Mouse (Mus musculus) right cerebral cortex, postnatal 10 days (tissue): Measurements from ENCODE around the gene Dpm3.
A peak's percentile ranks its signal among the peaks of the same experiment; 100 is the strongest.

Experiments
- DNase-seq, 2 experiments: peaks; one replicate each; pipeline ENCODE4 v3.0.0; 2021; ENCODE audit warnings: low spot score in 2 of 2

Gene Dpm3

GRCm38 (mm10) chr3:89231772-89232275 is 27.3 kb upstream of the Dpm3 start:
- peak in 1 of 2 experiments; percentile 61 for DNase-seq

DNA sequence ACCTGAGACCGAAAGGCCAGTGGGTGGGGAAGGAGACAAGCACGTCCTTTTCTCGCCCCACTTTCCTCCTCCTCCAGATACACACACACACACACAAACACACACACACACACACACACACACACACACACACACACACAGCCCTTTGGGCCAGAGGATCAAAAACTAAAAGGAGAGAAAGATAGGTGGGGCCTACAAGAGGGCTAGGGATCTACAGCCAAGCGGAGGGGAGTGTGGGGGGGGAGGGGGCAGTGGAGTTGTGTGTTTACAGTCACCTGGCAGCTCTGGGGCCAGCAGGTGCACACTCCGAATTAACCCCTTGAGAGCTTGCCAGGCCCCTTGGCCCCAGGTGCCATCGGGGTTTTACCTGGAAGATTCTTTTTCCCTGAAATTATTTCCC is 26.5 kb upstream of the Dpm3 start:
- no peak for DNase-seq

DNA sequence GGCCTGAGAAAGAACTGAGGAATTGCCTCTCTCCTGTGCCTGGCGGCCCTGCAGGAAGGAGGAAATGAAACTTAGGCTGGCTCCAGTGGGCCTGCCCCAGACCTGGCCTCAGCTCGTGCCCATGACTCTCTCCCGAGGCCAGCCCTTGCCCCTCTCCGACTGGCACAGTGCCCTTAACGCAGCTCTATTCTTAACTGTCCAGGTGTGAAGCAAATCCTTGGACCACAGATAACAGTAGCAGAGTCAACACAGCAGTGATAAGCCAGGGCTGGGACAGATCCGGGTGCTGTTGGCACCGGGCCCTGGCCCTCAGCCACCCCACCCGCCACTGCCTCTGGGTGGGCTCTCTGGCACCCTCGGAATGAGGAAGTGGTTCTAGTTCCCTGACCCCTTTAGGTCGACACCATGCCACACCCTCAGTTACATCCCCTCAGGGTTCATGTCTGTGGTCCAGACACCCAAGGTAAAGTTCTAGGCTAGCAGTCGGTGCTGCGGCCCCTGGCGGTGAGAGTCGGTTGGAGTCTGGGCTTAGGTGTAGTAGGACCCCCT is 25.5 kb upstream of the Dpm3 start:
- no peak for DNase-seq

DNA sequence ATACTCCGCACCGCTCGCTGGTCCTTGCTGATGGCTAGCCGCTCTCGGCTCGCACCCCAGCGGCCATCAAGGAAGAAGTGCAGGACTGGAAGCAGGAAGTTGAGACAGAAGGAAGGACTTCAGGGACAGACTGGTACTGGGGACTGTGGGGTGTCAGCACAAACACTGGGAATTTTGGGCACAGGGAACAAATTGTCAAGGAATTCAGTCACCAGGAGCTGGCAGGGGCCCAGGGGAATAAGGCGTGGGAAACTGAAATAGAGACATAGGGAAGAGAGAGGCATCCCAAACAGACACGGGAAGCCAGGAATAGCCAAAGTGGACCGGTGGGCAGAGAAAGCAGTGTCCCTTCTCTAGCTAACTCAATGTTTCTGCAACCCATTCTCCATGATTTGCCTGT is 22.6 kb upstream of the Dpm3 start:
- no peak for DNase-seq

GRCm38 (mm10) chr3:89237682-89238081 is 21.5 kb upstream of the Dpm3 start:
- no peak for DNase-seq

- DNase-seq = peak in 1 of 2 experiments; percentile 25
Measured at GRCm38 (mm10) chr3:89238494-89238893, 20.7 kb upstream of the Dpm3 start.

DNA sequence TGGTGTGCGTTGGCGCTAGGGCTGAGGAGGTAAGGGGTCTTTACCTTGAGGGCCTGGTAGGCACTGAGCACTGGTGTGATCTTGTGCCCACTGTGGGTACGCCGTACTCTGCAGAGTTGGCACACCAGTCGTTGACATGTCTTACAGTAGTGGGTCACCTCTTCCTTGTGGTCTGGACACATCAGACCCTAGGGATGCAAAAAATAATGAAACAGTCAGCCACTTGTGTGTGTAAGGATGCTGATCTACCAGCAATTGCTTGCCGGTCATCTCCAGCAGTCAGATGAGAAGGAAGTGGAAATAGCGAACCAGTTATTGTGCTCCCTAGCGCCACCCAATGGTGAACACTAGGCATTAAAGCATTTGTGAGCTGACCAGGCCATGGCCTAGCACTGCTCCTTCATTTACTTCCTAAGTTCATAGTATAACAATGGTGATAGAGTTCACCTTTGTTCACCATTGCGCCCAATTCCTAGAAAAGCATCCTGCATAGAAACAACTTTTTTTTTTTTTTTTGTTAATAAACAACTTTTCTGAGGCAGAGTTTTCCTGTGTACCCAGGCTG is 16.7 kb upstream of the Dpm3 start:
- peak; percentile 70 to 74 for DNase-seq

GRCm38 (mm10) chr3:89243609-89244008 is 15.5 kb upstream of the Dpm3 start:
- peak in 1 of 2 experiments; percentile 74 for DNase-seq

DNA sequence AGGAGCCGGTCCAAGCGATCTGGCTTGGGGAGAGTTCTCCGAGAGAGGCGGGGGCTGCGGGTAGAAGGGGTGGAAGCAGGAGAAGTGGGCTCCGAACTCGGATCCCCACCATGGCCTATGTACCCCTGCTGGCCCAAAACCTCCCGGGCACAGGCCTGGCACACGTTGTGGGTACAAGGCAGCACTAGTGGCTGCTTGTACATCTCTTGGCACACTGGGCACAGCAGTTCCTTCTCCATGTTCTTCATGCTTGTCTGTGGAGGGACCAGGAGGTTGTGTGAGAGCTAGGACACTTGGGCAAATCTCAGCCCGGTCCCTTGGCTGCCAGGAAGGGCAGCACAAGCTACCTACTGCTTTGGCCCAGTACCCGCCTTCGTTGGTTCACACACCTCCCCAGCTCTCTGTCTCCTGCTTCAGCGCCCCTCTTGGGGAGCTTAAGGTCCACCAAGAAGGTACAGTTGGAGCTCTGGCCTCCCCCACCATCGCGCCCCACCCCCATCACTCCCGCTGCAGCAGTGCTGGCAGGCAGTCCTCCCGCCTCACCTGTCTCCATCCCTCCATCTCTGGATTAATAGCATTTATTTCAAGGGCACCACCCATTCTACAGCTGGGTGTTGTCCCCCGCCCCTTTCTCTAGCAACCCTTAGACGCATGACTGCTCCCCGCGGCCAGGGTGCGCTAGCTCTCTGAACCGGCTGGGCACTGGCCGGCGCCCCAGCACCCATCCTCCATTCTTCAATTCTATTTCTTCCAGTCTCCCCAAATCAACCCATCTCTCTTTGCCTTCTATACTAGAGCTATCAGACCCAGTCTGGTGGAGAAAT is 14.8 kb upstream of the Dpm3 start:
- peak in 1 of 2 experiments; percentile 68 for DNase-seq

GRCm38 (mm10) chr3:89244982-89245687 is 14.0 kb upstream of the Dpm3 start:
- DNase-seq = peak; percentile 92

DNA sequence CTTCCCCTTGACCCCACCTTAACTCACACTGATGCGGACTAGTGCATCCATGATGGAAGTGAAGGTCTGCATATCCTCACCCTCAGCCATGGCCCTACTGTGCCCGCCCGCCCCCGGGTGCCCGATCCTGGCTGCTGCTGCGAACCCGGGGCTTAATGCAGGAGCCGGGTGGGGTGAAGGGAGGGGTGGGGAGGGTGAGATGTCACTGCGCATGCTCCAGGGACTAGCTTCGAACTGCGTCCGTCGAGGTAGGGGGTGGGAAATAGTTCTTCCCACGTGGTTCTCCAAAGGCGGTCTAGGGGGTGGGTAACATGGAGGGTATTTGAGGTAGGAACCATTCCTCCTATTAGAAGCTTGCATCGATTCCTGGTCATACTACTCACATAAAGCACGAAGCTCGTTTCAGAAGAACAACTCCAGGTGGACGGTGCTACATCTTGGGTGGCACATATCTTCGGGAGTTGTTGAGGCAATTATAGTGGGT is 13.4 kb upstream of the Dpm3 start, which contains the start of gene Krtcap2:
Gene Krtcap2, plus strand, starts transcription at position 279 of the 484 bp plus-strand sequence.
- peak; percentile 91 to 92 for DNase-seq

GRCm38 (mm10) chr3:89246261-89247100 is 12.7 kb upstream of the Dpm3 start, which contains the start of gene Trim46:
Trim46 (minus strand) TSS chr3:89246309.
- DNase-seq = peak; percentile 95

DNA sequence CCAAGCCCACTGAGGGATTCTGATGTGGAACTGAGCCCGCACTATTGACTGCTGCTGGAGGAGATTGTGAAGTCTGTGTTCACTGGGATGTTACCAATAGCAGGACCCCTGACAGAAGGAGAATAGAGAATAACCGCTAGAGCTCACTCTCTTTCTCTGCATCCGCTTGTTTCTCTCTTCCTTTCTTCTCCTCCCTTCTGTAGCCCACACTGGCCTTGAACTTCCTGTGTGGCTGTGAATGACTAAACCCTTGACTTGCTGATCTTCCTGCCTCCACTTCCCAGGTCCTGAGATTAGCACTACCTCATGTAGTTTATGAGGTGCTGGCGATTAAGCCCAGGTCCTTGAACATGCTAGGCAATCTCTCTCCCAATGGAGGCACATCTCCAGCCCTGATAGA is 11.7 kb upstream of the Dpm3 start:
- no peak for DNase-seq

DNA sequence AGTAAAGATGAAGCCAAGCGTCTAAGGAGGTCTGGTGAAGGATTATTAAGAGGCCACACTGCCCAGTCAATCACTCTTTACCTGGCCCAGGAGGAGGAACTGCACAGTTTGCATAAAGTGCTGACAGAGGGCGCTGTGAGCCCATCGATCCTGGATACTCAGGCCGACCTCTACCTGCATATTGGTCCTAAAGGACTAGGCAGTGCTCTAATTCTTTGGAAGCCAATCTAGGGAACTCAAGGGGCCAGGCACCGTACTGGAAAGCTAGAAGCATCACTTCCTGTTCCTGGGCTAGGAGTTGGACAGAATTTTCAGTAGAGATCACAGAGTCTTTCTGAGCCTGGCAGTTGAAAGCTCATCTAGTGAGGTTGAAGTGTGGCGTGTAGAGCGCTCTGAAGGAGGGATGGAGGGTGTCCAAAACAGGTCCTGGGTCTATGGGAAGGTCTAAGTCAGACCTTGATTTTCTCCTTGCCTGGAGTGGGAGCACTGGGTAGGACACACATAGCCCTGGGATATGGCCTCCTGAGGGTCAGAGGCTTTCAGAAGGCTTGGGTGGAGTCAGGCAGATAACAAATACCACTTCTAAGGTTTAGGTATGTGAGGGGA is 8.6 kb upstream of the Dpm3 start:
- DNase-seq = peak in 1 of 2 experiments; percentile 62

DNA sequence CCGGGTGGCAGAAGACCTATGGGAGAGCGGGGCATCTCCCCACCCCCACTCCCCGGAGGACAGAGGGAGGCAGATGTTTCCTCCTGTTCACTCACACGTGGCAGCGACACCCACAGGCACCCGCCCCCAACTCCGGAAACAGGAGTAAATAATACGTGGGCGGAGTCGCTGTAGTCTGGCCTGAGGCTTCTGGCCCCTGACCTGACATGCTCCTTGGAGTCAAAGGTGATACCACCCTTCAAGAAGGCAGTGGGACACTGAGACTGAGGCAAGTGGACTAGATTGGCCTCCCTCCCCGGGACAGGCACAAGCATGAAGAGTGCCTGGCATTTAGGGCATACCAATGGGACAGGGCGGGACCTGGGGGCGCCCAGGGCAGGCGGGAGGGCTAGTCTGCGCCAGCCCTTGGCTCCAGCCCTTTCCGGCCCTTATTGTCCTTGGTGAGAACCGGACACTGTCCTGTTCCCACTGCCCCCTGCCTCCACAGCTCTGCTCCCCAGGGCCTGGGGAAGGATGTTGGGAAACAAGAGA is 7.7 kb upstream of the Dpm3 start:
- peak; percentile 38 to 49 for DNase-seq

DNA sequence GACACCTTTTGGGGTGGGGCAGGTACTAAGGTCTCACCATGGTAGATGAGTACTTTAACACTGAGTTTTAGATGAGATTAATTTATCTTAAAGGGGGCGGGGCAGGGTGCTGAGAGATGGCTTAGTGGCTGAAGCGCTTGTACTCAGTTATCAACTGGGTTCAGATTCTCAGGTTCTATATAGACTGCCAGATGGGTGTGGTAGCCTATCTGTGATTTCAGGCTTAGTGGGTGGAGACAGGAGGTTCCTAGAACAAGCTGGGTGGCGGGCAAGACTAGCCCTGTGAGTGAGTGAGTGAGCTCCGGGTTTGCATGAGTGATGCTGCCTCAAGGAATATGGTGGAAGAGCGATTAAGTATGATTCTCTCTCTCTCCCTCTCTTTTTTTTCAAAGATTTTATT is 4.2 kb upstream of the Dpm3 start:
- no peak for DNase-seq

DNA sequence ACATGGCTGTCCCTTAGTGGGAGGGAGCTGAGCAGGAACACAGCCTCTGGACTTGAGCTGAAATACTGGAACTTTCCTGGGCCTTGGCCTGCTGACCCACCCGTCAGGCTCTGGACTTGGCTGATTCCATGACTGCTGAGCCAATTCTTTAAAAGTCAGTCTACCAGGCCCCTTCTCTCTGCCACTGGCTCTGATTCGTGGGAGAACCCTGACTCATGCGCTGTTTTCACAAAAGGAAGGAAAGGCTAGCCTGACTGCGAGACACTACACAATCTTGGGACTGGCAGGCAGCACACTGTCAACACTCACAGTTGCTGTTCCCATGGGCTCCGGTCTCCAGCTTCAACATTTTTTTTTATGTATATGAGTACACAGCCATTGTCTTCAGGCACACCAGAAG is 3.0 kb upstream of the Dpm3 start:
- DNase-seq = no peak

DNA sequence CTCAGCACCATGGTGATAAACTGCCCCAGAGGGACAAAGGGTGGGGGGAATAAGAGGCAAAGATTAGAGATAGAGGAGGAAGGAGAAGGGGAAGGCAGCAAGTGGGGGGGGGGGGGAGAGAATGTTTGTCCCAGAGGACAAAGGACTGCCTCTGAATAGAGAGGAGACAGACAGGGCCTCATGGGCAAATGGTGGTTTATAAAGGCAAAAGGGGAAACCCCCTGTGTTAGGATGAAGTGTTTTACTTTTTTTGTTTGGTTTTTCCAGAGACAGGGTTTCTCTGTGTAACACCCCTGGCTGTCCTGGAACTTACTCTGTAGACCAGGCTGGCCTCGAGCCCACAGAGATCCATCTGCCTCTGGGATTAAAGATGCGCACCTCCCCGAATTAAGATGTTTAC is 1.1 kb downstream of the Dpm3 start:
- DNase-seq = no peak

DNA sequence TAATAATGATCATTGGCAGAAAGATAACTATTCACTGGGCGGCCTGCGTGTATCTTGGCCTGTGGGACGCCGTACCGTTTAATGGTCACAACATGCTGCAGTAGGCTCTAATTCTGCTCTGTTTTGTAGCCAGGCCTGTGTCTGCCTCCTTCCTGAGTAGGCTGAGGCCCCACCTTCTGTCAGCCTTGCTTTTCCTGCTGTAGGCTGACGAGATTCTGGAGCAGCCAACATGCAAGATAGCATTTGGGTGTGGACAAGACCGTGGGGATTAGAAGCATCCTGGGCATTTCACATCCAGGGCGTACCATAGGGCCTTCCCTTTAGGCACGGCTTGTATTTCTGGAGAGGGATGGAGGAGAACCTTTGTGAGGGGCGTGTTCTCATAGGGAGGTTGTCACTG is 3.3 kb downstream of the Dpm3 start:
- no peak for DNase-seq

- peak; percentile 90 to 92 for DNase-seq
Measured at GRCm38 (mm10) chr3:89266439-89266893, 7.3 kb downstream of the Dpm3 start.
